Mouse (Mus musculus) intestine, embryonic 15.5 days (tissue): ENCODE measurements around the gene Ets1. TPM values are rescaled to one million over a fixed set of nuclear protein-coding genes. Genes with fewer than 3 reads are reported as not detected.

Source experiments
- ATAC-seq: fragments of 200-750 bp; cut with Nextera tagmentation; 2 replicates; pipeline ENCODE4 v1.8.0; 2017; ENCODE audit warnings: moderate TSS enrichment, moderate library complexity
- H3K27ac ChIP-seq: fragments of 300-500 bp; sonication (generic); 2 replicates; pipeline ENCODE4 v1.5.1; 2015; ENCODE audit warnings: mild to moderate bottlenecking, inconsistent platforms
- H3K27me3 ChIP-seq: fragments of 300-500 bp; sonication (generic); replicated peaks from 2 replicates; pipeline ENCODE4 v1.6.1; 2015; ENCODE audit warnings: inconsistent platforms
- H3K36me3 ChIP-seq: fragments of 300-500 bp; sonication (generic); 2 replicates; pipeline ENCODE4 v1.6.1; 2015; ENCODE audit warnings: inconsistent platforms
- H3K4me1 ChIP-seq: fragments of 300-500 bp; sonication (generic); replicated peaks from 2 replicates; pipeline ENCODE4 v1.6.1; 2015; ENCODE audit warnings: inconsistent platforms
- H3K4me2 ChIP-seq: fragments of 300-500 bp; sonication (generic); replicated peaks from 2 replicates; pipeline ENCODE4 v1.6.1; 2015; ENCODE audit warnings: mild to moderate bottlenecking, inconsistent platforms
- H3K4me3 ChIP-seq: fragments of 300-500 bp; sonication (generic); replicated peaks from 2 replicates; pipeline ENCODE4 v1.5.1; 2015; ENCODE audit warnings: inconsistent platforms
- H3K9ac ChIP-seq: fragments of 300-500 bp; sonication (generic); 2 replicates; pipeline ENCODE4 v1.6.1; 2015; ENCODE audit warnings: inconsistent platforms
- H3K9me3 ChIP-seq: fragments of 300-500 bp; sonication (generic); 2 replicates; pipeline ENCODE4 v1.6.1; 2016; ENCODE audit warnings: inconsistent platforms
- WGBS: fragments of 180-500 bp; shearing (Covaris S2); methylation state at CpG from one replicate; pipeline ENCODE4 v1.1.7; 2015; 5-methylcytosine and 5-hydroxymethylcytosine counted together
- polyA plus RNA-seq: library from polyadenylated mRNA; unstranded; fragments of >200 nt; fragmentation: Nextera tagmentation; extraction: Ambion mirVana; gene quantifications from 2 replicates; pipeline ENCODE4 v1.2.1, GENCODE M21; 2015

The Ets1 gene
- polyA plus RNA-seq, 1 experiment from 2014 or later: 43.0 TPM

- Histone ChIP-seq H3K4me2 (no peak overlapping the region), H3K27me3 (no peaks in the 10 kb centered on the region), H3K4me1 (no peaks in the 10 kb centered on the region; the same call in 1 of the 2 replicates), H3K9me3 (no peaks in the 10 kb centered on the region), H3K9ac (no peak overlapping the region), H3K4me3 (no peak overlapping the region), H3K27ac (0 out of 2 replicates have a peak overlapping the region, but pooled peaks have one; percentile 27), H3K36me3 (0 out of 2 replicates have a peak, but pooled peaks cover 7% of the 10 kb centered on the region)
- ATAC-seq: no peak
- 53% methylated on average over 5 of the region's 5 CpGs for WGBS
Observed at GRCm38 (mm10) chr9:32752602-32753001, 116.6 kb downstream of the Ets1 start.

DNA sequence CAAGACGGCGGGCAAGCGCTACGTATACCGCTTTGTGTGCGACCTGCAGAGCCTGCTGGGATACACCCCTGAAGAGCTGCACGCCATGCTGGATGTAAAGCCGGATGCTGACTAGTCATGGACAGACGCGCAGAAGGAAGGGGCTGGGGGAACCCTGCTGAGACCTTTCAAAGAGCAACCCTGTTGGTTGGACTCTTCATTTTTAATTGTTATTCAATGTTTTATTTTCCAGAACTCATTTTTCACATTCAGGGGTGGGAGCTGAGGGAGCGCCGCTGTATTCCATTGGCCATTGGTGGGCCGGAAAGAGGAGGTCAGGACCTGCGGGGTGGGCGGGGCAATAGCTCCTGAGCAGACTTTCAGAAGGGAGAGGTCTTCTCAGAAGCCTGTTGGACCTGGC is 118.3 kb downstream of the Ets1 start:
- H3K9ac ChIP-seq: no peak overlapping the region
- no peak overlapping the region for H3K4me3 ChIP-seq
- H3K9me3 ChIP-seq: no peaks in the 10 kb centered on the region
- H3K4me1 ChIP-seq: no peaks in the 10 kb centered on the region; the same call in 1 of the 2 replicates
- 95% methylated on average over 15 of the region's 15 CpGs for WGBS
- no peak overlapping the region for H3K4me2 ChIP-seq
- ATAC-seq: no peak
- H3K36me3 ChIP-seq: 0 out of 2 replicates have a peak, but pooled peaks cover 7% of the 10 kb centered on the region
- H3K27ac ChIP-seq: no peak overlapping the region
- H3K27me3 ChIP-seq: no peaks in the 10 kb centered on the region

DNA sequence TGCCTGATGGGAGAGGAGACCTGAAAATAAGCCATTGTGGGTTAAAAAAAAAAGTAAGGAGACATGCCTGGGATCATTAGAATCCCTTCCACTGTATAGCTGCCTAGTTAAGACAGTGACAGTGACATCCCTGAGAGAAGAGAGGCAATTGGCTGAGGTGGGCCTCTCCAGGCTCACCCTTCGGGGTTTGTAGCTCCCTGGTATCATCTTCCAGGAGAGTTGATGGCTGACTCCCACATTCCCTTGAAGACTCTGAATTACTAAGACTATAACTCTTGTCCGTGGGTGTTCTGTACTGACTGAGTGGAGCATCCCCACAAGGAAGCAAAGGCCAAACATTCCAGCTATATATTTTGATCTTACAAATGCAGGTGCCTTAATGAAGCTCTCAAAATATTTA is 120.0 kb downstream of the Ets1 start:
- WGBS: 67% methylated on average over 2 of the region's 2 CpGs
- Histone ChIP-seq H3K4me1 (no peaks in the 10 kb centered on the region; the same call in 1 of the 2 replicates), H3K9me3 (no peaks in the 10 kb centered on the region), H3K4me3 (no peak overlapping the region), H3K4me2 (no peak overlapping the region), H3K27ac (no peak overlapping the region), H3K9ac (no peak overlapping the region), H3K36me3 (0 out of 2 replicates have a peak, but pooled peaks cover 7% of the 10 kb centered on the region), H3K27me3 (no peaks in the 10 kb centered on the region)
- ATAC-seq: no peak

DNA sequence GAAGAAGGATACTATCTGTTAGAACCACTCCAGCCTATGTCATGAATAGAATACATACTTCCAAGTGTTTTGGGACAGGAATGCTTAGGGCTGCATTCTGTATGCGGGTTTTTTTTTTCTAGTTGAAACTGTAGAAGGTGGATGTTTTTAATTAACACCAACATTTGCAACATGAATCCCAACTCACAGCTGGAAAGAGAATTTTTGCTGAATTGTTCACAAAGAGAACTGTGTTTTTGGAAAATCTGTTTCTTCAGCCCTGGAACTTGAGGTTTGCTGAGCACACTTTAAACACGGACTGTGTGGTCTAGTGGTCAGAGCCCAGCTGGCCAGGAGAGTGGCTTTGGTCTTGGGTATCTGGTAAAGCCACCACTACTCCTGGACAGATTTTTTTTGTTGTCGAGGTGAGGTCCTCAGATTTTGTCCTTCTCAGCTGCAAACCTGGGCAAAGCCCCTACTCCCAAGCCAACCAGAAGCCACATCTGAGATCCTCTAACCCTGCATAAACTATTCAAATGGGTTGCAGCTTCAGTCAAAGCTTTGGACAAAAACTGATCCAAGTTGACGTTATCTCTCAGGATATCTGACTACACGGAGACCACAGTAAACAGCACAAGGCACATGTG is 122.4 kb downstream of the Ets1 start:
- H3K4me1 ChIP-seq: no peaks in the 10 kb centered on the region
- no peaks in the 10 kb centered on the region for H3K9me3 ChIP-seq
- 0 out of 2 replicates have a peak, but pooled peaks cover 3% of the 10 kb centered on the region for H3K36me3 ChIP-seq
- ATAC-seq: no peak
- no peak overlapping the region for H3K9ac ChIP-seq
- no peaks in the 10 kb centered on the region for H3K27me3 ChIP-seq
- H3K4me2 ChIP-seq: no peak overlapping the region
- H3K27ac ChIP-seq: no peak overlapping the region
- H3K4me3 ChIP-seq: no peak overlapping the region
- 86% methylated on average over 5 of the region's 5 CpGs for WGBS

GRCm38 (mm10) chr9:32760649-32761157 is 124.7 kb downstream of the Ets1 start:
- Histone ChIP-seq H3K27me3 (no peaks in the 10 kb centered on the region), H3K27ac (no peak overlapping the region), H3K4me3 (no peak overlapping the region), H3K36me3 (0 out of 2 replicates have a peak, but pooled peaks cover 3% of the 10 kb centered on the region), H3K4me1 (no peaks in the 10 kb centered on the region), H3K9ac (no peak overlapping the region), H3K9me3 (no peaks in the 10 kb centered on the region), H3K4me2 (no peak overlapping the region)
- no peak for ATAC-seq
- 46% methylated on average over 4 of the region's 4 CpGs for WGBS

- no peak for ATAC-seq
- Histone ChIP-seq H3K36me3 (0 out of 2 replicates have a peak, but pooled peaks cover 3% of the 10 kb centered on the region), H3K4me3 (no peak overlapping the region), H3K9ac (no peak overlapping the region), H3K4me2 (no peak overlapping the region), H3K4me1 (no peaks in the 10 kb centered on the region), H3K9me3 (no peaks in the 10 kb centered on the region), H3K27ac (no peak overlapping the region), H3K27me3 (no peaks in the 10 kb centered on the region)
- 68% methylated on average over 2 of the region's 2 CpGs for WGBS
Observed at GRCm38 (mm10) chr9:32761326-32761725, 125.3 kb downstream of the Ets1 start.

DNA sequence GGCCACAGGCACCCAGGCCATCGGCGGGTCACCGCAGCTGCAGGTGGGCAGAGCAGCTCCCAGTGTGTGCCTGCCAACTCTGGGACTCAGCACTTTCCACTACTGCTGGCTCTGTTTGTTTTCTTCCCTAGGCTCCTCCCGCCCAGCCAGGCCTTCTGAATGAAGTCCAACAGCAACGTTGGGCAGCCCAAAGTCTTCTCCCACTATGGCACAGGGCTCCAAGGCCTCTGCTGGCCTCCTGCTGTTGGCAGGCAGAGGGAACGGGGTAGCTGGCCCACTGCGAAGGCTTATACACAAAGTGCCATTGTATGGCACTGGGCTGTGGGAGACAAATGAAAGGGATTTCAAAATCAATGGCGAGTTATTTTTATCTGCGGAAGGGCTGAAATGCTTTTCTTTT is 128.4 kb downstream of the Ets1 start:
- ATAC-seq: no peak
- Histone ChIP-seq H3K9me3 (no peaks in the 10 kb centered on the region), H3K27me3 (no peaks in the 10 kb centered on the region), H3K4me2 (no peak overlapping the region), H3K4me1 (no peaks in the 10 kb centered on the region), H3K9ac (no peak overlapping the region), H3K27ac (no peak overlapping the region), H3K4me3 (no peak overlapping the region), H3K36me3 (no peaks in the 10 kb centered on the region)
- 75% methylated on average over 9 of the region's 9 CpGs for whole genome bisulfite sequencing

- no peaks in the 10 kb centered on the region for H3K27me3 ChIP-seq
- no peak overlapping the region for H3K4me2 ChIP-seq
- H3K36me3 ChIP-seq: no peaks in the 10 kb centered on the region
- ATAC-seq: no peak
- no peak overlapping the region for H3K9ac ChIP-seq
- 94% methylated on average over 3 of the region's 3 CpGs for WGBS
- no peaks in the 10 kb centered on the region for H3K4me1 ChIP-seq
- H3K9me3 ChIP-seq: no peaks in the 10 kb centered on the region
- H3K4me3 ChIP-seq: no peak overlapping the region
- H3K27ac ChIP-seq: no peak overlapping the region
Observed at GRCm38 (mm10) chr9:32765123-32765522, 129.1 kb downstream of the Ets1 start.

GRCm38 (mm10) chr9:32778866-32779265 is 142.8 kb downstream of the Ets1 start:
- Histone ChIP-seq H3K27me3 (no peaks in the 10 kb centered on the region), H3K9ac (no peak overlapping the region), H3K4me3 (no peak overlapping the region), H3K27ac (no peak overlapping the region), H3K4me2 (no peak overlapping the region), H3K36me3 (no peaks in the 10 kb centered on the region), H3K9me3 (no peaks in the 10 kb centered on the region), H3K4me1 (no peaks in the 10 kb centered on the region)
- no peak for ATAC-seq
- 62% methylated on average over 1 of the region's 1 CpGs for WGBS

DNA sequence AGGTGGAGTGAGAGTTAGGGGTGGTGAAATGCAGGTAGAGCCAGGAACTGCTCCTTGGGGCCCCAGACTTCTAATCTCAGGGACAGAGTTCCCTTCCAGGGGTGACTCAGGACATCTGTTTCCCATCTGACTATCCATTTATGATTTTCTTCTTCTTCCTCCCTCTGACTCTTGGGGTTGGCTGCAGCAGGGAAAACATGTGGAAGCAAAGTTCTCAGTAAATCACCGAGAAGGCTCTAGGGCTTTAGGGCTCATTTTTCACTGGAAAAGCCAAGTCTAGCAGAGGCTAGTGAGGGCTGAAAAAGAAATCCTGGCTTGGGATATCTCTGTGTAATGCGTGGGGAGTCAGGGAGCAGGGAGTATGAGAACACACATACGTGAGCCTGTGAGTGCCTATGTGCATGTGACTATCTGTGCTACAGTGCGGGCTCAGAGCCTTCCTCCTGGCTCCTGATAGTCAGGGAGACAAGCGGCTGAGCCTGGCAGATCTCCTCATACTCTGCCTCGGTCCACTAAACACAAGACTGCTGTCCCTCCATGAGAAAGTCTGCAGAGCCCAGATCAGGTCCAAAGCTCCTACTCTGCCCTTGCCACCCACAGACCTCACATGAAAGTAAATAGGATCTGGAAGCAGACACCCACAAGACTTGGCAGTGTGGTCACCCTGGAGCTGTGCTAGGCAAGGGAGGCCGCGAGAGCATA is 146.5 kb downstream of the Ets1 start:
- Histone ChIP-seq H3K9me3 (no peaks in the 10 kb centered on the region), H3K4me3 (no peak overlapping the region), H3K9ac (no peak overlapping the region), H3K4me1 (no peaks in the 10 kb centered on the region; the same call in 1 of the 2 replicates), H3K36me3 (no peaks in the 10 kb centered on the region), H3K4me2 (no peak overlapping the region), H3K27ac (no peak overlapping the region), H3K27me3 (no peaks in the 10 kb centered on the region)
- no peak for ATAC-seq
- 70% methylated on average over 8 of the region's 8 CpGs for WGBS

- Histone ChIP-seq H3K4me1 (peaks cover 3% of the 10 kb centered on the region), H3K9ac (no peak overlapping the region), H3K4me2 (no peak overlapping the region), H3K4me3 (no peak overlapping the region), H3K9me3 (no peaks in the 10 kb centered on the region), H3K27me3 (no peaks in the 10 kb centered on the region), H3K36me3 (no peaks in the 10 kb centered on the region), H3K27ac (no peak overlapping the region)
- 62% methylated on average over 7 of the region's 7 CpGs for WGBS
- ATAC-seq: no peak
Observed at GRCm38 (mm10) chr9:32787091-32787490, 151.1 kb downstream of the Ets1 start.

DNA sequence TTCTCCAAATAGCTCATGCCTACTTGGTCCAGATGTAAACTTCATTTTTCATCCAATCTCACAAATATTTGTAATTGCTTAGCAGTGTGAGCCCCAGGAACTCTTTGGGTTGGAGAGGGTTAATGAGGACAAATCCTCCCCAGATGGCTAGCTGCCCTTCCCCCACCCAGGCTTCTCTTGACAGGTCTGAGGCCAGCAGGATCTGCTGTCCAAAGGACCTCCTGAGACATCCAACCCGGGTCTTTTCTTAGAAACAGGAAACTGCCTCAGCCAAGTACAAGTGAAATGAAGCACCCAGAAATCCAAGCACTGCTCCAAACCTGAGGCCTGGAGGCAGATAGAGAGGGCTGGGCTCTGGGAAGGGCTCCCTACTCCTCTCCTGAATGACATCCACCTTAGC is 151.6 kb downstream of the Ets1 start:
- Histone ChIP-seq H3K4me3 (no peak overlapping the region), H3K4me1 (peaks cover 3% of the 10 kb centered on the region), H3K9ac (no peak overlapping the region), H3K9me3 (no peaks in the 10 kb centered on the region), H3K4me2 (no peak overlapping the region), H3K27ac (no peak overlapping the region), H3K36me3 (no peaks in the 10 kb centered on the region), H3K27me3 (no peaks in the 10 kb centered on the region)
- 4% methylated on average over 1 of the region's 1 CpGs for whole genome bisulfite sequencing
- ATAC-seq: no peak; the same call in 1 of the 2 replicates
